Mouse (Mus musculus): ENCODE results near the gene Il4.
A peak's percentile ranks its signal among the peaks of the same experiment; 100 is the strongest.

The Il4 gene

DNA sequence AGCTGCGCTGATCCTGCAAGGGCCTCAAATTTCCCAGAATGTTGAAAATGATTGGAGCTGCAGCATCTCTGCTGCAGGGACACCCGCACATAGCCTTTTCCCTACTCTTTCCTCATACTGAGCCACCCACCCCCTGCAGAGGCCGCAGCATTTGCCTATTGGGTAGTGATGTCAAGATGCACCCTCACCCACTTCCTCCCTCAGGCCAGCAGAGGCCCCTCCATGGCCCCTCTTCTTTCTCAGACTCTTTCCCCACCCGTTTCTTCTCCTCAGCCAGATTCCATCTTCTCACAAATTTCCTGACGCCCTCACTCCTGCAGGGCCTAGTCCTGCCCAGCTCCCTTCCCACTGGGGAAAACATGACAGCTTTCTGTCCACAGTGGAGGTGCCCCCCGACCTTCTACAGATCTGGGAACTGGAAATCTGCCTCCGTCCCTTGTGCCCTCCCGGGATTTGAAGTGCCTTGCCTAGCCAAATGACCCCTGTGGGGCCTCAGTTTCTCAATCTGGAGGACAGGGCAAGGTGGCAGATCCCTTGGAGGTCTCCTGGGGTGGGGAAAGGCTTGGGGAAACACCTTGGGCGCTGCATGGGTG is 17.2 kb upstream of the Il4 start:
- no peak for DNase-seq (ENCODE audit: low read depth, low spot score)
- no peaks in the 10 kb centered on the region for H3K36me3 ChIP-seq (ENCODE audit: control insufficient read depth, insufficient read depth, low read length, poor library complexity, severe bottlenecking)

GRCm38 (mm10) chr11:53634556-53634955 is 16.1 kb upstream of the Il4 start, which contains the start of gene Il13:
TSS of gene Il13 (minus strand) at chr11:53634702.
- Histone ChIP-seq H3K36me3 (ENCODE audit: control insufficient read depth, insufficient read depth, low read length, poor library complexity, severe bottlenecking) (no peaks in the 10 kb centered on the region), H3K27me3 (ENCODE audit: control insufficient read depth, insufficient read depth, low read length, poor library complexity, severe bottlenecking) (no peaks in the 10 kb centered on the region)
- no peak for DNase-seq (ENCODE audit: low read depth, low spot score)

More for the DNA sequence above, 17.2 kb upstream of the Il4 start:
- no peaks in the 10 kb centered on the region for H3K27me3 ChIP-seq (ENCODE audit: control insufficient read depth, insufficient read depth, low read length, poor library complexity, severe bottlenecking)

- Histone ChIP-seq H3K27me3 (ENCODE audit: control insufficient read depth, insufficient read depth, low read length, poor library complexity, severe bottlenecking) (no peaks in the 10 kb centered on the region), H3K36me3 (ENCODE audit: control insufficient read depth, insufficient read depth, low read length, poor library complexity, severe bottlenecking) (no peaks in the 10 kb centered on the region)
- no peak for DNase-seq (ENCODE audit: low read depth, low spot score)
Observed at GRCm38 (mm10) chr11:53633644-53634043, 15.2 kb upstream of the Il4 start.

DNA sequence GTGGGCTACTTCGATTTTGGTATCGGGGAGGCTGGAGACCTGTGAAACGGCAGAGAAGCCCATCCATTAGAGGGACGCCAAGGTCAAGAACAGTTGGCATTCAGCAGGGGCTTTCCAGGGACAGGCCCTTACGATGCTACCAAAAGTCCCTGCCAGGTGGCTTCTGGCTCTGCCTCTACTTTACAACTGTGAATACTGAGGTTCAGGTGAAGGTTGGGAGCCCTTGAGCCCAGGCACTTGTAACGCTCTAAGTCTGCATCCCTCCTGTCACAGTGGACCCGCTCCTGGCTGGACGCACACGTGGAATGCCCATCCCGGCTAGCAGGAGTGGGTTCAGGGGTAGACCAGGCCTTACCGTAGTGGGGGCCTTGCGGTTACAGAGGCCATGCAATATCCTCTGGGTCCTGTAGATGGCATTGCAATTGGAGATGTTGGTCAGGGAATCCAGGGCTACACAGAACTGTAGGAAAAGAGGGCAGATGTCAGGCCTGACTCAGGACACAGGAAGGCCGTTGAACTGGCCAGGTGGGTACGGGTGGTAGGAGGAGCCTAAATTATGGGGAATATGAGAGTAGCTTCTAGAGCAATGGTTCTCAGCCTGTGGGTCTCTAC is 13.8 kb upstream of the Il4 start:
- Histone ChIP-seq H3K27me3 (ENCODE audit: control insufficient read depth, insufficient read depth, low read length, poor library complexity, severe bottlenecking) (no peaks in the 10 kb centered on the region), H3K36me3 (ENCODE audit: control insufficient read depth, insufficient read depth, low read length, poor library complexity, severe bottlenecking) (no peaks in the 10 kb centered on the region)
- DNase-seq (ENCODE audit: low read depth, low spot score): no peak

DNA sequence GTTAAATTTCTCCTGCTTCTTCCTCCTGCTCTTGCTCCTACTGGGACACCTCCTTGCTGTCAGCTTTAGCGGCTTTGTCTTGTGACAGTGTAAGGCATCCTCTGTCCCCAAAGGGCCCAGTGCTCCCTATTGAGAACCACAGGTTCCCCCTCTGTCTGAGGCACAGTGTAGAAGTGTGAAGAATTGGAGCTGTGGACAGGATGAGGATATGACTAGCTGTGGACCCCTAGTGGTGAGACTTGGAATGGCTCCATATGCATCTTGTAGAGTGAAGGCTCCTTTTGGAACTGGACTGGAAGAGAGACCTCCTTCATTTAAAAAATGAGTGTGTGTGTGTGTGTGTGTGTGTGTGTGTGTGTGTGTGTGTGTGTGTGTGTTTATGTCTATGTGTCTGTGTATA is 9.4 kb upstream of the Il4 start:
- peak; percentile 84 for DNase-seq (ENCODE audit: low read depth, low spot score)
- H3K36me3 ChIP-seq (ENCODE audit: control insufficient read depth, insufficient read depth, low read length, poor library complexity, severe bottlenecking): no peaks in the 10 kb centered on the region
- no peaks in the 10 kb centered on the region for H3K27me3 ChIP-seq (ENCODE audit: control insufficient read depth, insufficient read depth, low read length, poor library complexity, severe bottlenecking)

- no peak for DNase-seq (ENCODE audit: low read depth, low spot score)
- Histone ChIP-seq H3K36me3 (ENCODE audit: control insufficient read depth, insufficient read depth, low read length, poor library complexity, severe bottlenecking) (no peaks in the 10 kb centered on the region), H3K27me3 (ENCODE audit: control insufficient read depth, insufficient read depth, low read length, poor library complexity, severe bottlenecking) (no peaks in the 10 kb centered on the region)
Observed at GRCm38 (mm10) chr11:53626802-53627373, 8.4 kb upstream of the Il4 start.

- no peak for DNase-seq (ENCODE audit: low read depth, low spot score)
- H3K36me3 ChIP-seq (ENCODE audit: control insufficient read depth, insufficient read depth, low read length, poor library complexity, severe bottlenecking): no peaks in the 10 kb centered on the region
- H3K27me3 ChIP-seq (ENCODE audit: control insufficient read depth, insufficient read depth, low read length, poor library complexity, severe bottlenecking): no peaks in the 10 kb centered on the region
Observed at GRCm38 (mm10) chr11:53624124-53624523, 5.7 kb upstream of the Il4 start.

- no peaks in the 10 kb centered on the region for H3K27me3 ChIP-seq (ENCODE audit: control insufficient read depth, insufficient read depth, low read length, poor library complexity, severe bottlenecking)
- no peaks in the 10 kb centered on the region for H3K36me3 ChIP-seq (ENCODE audit: control insufficient read depth, insufficient read depth, low read length, poor library complexity, severe bottlenecking)
- DNase-seq (ENCODE audit: low read depth, low spot score): no peak
Observed at GRCm38 (mm10) chr11:53623573-53623972, 5.1 kb upstream of the Il4 start.

DNA sequence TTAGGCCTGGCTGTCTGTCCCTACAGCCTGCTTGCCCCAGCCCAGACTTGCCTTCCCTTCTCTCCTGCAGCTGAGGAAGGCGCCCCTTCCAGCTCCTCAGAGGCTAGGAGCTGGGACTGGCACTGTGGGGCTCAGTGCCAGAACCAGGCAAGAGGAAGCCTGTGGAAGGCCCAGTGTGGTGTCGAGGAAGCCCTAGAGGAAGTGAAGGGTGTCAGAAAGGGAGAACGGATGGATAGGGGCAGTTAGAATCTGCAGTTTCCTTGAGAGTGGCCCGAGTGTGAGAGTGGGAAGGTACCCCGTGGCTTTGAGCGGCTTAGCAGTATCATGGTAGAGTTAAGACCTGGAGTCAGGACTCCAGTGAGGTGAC is 4.0 kb upstream of the Il4 start:
- no peaks in the 10 kb centered on the region for H3K36me3 ChIP-seq (ENCODE audit: control insufficient read depth, insufficient read depth, low read length, poor library complexity, severe bottlenecking)
- no peaks in the 10 kb centered on the region for H3K27me3 ChIP-seq (ENCODE audit: control insufficient read depth, insufficient read depth, low read length, poor library complexity, severe bottlenecking)
- DNase-seq (ENCODE audit: low read depth, low spot score): no peak

DNA sequence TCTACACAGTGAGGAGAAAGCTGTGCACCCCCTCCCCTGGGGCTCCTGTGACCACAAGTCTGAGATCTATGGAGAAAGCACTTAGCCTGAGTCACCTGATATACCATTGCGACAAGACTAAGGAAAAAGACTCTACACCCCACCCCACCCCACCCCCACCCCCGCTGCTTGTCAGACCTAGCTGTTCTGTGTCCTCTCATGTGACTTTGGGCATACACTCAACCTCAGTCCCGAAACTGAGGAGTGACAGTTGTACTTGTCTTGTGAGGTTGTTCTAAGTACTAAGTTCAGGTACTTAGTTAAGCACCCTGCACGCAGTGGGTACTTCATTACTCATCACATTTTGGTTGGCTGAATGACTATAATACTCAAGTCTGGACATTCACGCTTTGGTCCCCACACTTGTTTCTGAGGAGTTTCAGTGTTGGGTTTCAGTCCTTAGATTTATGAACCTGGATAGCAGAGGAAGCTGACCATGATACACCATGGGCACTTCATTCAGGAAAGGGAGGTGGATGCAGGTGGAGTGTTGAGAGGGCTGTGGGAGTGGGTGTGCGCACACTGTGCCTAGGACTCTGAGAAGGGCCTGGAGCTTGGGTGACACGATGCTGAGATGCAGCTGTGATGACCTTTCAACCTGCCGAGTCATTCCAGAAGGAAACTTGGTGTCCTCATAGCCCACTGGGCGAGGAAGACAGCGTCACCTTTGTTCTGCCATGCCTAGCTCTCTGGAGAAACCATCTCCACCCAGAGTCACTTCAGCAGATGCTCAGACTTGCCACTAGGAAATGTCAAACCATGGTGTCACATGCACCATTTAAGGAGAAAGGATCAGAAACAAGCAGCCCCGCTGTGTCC is 3.3 kb upstream of the Il4 start:
- DNase-seq (ENCODE audit: low read depth, low spot score): no peak
- Histone ChIP-seq H3K36me3 (ENCODE audit: control insufficient read depth, insufficient read depth, low read length, poor library complexity, severe bottlenecking) (no peaks in the 10 kb centered on the region), H3K27me3 (ENCODE audit: control insufficient read depth, insufficient read depth, low read length, poor library complexity, severe bottlenecking) (no peaks in the 10 kb centered on the region)

DNA sequence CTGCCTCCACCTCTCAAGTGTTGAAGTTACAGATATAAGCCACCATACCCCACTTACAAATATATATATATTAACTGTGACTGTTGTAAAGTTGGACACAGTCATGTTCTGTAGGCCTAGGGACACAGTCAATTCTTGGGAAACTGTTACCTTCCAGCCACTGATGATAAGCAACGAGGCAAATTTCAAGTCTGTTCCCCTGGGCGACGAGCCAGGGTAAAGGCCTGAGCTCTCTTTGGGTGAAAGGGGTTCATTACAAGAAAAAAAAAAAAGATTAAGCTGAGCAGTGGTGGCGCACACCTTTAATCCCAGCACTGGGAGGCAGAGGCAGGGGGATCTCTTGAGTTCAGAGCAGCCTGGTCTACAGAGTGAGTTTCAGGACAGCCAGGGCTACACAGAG is 1.6 kb upstream of the Il4 start:
- no peaks in the 10 kb centered on the region for H3K27me3 ChIP-seq (ENCODE audit: control insufficient read depth, insufficient read depth, low read length, poor library complexity, severe bottlenecking)
- DNase-seq (ENCODE audit: low read depth, low spot score): no peak
- H3K36me3 ChIP-seq (ENCODE audit: control insufficient read depth, insufficient read depth, low read length, poor library complexity, severe bottlenecking): no peaks in the 10 kb centered on the region

GRCm38 (mm10) chr11:53619428-53619827 is 959 bp upstream of the Il4 start:
- no peaks in the 10 kb centered on the region for H3K36me3 ChIP-seq (ENCODE audit: control insufficient read depth, insufficient read depth, low read length, poor library complexity, severe bottlenecking)
- DNase-seq (ENCODE audit: low read depth, low spot score): no peak
- no peaks in the 10 kb centered on the region for H3K27me3 ChIP-seq (ENCODE audit: control insufficient read depth, insufficient read depth, low read length, poor library complexity, severe bottlenecking)

DNA sequence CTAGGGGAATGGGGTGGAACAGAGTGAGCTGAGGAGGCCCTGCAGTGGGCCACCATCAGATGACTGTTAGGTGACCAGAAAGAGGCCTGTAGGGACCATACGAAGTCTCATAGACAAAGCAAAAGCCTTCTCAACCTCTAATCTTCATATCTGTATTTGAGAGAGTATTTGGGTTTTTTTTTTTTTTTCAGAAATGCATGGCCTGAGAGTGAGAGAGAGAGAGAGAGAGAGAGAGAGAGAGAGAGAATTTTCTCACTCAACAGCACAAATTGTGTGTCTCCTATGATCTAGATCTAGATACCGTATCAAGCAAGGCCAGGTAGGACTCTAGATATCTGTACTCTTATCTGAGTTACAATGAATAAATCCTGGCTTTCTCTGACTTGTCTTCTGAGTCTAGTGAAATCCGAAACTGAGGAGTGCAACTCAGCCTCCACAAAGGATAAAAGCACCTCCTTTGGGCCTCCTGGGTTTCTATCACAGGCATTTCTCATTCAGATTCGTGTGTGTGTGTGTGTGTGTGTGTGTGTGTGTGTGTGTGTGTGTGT is 833 bp downstream of the Il4 start:
- DNase-seq (ENCODE audit: low read depth, low spot score): no peak

GRCm38 (mm10) chr11:53616748-53617558 is 1.5 kb downstream of the Il4 start:
- no peaks in the 10 kb centered on the region for H3K27me3 ChIP-seq (ENCODE audit: control insufficient read depth, insufficient read depth, low read length, poor library complexity, severe bottlenecking)
- DNase-seq (ENCODE audit: low read depth, low spot score): peak; percentile 33
- no peaks in the 10 kb centered on the region for H3K36me3 ChIP-seq (ENCODE audit: control insufficient read depth, insufficient read depth, low read length, poor library complexity, severe bottlenecking)

More for the DNA sequence above, 833 bp downstream of the Il4 start:
- H3K27me3 ChIP-seq (ENCODE audit: control insufficient read depth, insufficient read depth, low read length, poor library complexity, severe bottlenecking): no peaks in the 10 kb centered on the region
- no peaks in the 10 kb centered on the region for H3K36me3 ChIP-seq (ENCODE audit: control insufficient read depth, insufficient read depth, low read length, poor library complexity, severe bottlenecking)
